Mouse (Mus musculus): Measurements from ENCODE around the gene Ptprg. TPM values are rescaled to one million over a fixed set of nuclear protein-coding genes. Genes with fewer than 3 reads are reported as not detected.

Gene Ptprg
- total RNA-seq, 2 experiments from 2014 or later: 69.3 to 72.5 TPM

DNA sequence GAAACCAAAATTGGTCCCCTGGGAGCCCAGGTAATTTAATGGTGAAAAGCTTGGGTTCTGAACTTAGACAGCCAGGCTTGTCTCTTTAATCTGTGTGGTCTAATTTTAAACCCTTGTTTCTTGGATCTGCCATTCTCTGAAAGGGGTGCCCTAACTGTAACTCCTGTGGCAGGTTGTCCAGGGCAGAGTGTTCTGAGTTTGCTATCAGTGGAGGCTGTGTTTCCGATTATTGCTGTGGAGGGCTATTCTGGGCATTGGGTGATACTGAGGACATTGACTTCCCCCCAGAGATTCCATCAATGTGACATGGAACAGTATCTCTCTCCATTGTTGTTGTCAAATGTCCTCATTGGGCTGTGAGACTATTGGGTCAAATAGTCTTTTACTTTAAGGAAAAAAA, 134.2 kb downstream of the Ptprg start:
- DNase-seq: no peak

GRCm38 (mm10) chr14:11688142-11688541, 134.8 kb downstream of the Ptprg start:
- DNase-seq: no peak

GRCm38 (mm10) chr14:11690066-11690465, 136.7 kb downstream of the Ptprg start:
- DNase-seq: no peak

DNA sequence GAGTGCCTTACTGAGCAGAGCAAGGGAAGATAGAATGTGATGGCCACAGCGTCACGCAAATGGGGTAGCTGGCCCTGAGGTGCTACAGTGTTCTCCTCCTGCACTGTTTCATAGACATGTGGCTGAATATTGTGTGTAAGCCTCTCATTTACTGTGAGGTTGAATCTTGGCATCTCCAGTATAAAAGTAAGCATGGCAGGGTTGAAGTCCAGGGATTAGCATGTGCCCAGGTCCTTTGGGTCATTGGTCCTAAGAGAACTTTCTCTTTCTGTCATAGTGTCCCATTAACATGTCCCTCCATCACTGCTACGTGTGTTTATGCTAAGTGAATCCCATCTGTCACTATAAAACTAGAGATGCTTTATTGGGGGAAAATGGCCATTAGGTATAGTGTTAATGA, 138.2 kb downstream of the Ptprg start:
- DNase-seq: no peak

DNA sequence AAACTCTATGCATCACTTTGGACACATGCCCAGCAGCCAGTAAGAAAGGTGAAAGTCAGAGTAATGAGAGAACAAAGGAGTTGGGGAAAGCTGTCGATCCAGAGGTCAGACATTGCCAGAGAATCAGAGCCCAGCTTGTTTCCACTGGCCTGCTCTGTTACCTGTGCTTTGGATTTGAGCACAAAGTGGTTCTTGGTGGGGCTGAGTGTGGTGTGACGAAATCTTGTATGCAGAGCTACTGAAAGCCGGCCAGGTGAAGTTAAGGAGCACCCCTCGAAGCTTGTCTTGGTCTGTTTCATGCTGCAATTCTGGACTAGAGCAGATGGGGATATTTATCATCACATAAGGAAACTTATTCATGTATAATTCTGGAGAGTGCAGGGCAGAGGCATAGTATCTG, 145.5 kb downstream of the Ptprg start:
- DNase-seq: no peak

DNA sequence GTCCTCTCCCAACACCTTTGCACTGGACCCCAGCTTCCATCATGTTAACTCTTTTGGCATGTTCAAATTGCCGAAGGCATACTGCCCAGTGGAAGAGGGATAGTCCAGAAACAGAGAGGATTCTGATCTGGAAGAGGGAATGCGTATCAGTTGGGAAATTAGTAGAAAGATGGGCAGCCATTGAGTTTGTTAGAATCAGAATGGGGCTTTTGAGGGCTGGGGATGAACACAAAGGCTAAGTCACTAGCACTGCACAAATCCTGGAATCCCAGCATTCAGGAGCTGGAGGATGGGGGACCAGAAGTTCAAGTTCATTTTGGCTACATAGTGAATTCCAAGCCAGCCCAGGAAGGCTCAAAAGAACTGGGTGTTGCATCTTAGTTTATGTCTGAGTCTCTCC, 146.3 kb downstream of the Ptprg start:
- DNase-seq: no peak

DNA sequence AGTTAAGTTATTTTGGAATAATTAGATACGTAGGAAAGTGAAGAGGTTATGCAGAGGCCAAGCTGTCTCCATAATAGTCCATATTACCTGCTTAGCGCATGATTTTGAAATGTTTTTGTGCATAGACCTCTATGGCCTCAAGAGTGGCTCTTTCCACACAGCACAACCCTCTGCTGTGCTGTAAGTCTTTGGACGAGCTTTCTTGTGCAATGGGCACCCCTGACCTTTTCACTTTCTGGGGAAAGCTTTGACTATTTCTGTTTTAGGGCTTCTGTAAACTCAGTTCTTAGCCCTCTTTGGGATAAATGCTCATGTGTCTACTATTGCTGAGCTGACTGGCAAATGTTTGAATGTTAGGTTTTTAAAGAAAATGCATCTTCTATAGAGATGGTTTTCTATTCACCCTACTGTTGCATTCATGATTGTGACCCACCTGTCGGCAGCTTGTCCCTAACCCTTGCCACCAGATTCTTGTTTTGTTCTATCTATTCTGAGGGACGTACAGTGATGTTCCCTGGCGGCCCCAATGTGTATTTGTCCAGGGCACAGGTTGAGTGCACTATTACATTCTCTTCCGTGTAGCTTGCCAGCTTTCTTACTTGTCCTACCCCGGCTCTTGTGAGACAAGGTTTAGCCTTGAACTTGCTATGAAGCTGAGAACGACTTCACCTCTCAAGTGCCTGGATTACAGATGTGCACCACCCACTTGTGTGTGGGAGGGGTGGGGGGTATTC, 148.4 kb downstream of the Ptprg start:
- no peak for DNase-seq

- DNase-seq: no peak
These were observed 149.6 kb downstream of the Ptprg start for GRCm38 (mm10) chr14:11702770-11703477.

- DNase-seq: no peak
These were observed 151.5 kb downstream of the Ptprg start for GRCm38 (mm10) chr14:11704871-11705270.

GRCm38 (mm10) chr14:11709352-11709751, 156.0 kb downstream of the Ptprg start:
- DNase-seq: no peak

DNA sequence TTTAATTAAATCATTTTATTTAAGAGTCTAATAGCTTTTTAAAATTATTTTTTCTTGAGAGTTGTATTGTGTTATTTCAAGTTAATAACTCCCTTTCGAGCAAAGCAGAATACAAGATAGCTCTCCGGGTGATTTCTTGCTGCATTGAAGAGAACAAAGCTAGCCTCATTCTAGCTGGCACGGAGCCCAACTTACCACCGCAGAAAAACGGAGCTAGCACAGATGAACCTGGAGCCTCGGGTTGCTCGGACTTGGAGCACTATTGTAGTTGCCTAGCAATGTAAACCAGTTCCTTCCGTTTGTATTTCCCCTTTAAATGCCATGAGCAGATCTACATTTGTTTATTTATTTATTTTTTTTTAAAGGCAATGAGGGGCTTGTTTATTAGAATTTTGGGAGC, 156.5 kb downstream of the Ptprg start:
- DNase-seq: peak; percentile 47

DNA sequence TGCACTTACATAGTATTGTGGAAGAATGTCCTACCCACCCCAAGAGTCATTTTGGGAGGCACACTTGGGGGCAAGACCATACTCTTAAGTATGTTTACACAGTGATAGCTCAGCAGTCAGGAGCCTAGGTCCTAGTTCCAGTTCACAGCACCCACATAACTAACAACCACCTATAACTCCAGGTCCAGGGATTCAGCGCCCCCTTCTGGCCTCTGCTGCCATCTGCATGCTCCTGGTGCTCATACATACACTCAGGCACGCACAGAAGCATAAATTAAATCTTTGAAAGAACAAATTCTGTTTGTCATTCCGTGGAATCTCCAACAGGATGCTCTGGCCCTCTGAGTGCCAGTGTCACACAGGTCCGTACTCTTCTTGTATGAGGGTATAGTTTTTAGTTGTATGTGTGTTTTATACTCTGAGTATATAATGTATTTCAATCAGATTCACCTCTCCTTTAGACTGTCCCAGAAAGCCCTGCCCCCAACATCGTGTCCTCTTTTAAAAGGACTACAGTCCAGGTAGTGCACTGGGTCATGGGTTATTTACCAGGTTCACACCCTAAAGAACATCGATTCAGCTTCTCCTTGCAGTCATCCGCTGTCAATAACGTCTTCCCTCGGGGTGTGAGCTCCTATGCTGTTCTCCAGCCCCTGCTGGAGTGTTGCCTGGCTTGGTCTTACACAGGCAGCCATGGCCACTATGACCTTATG, 157.2 kb downstream of the Ptprg start:
- DNase-seq: no peak

- no peak for DNase-seq
These were observed 158.8 kb downstream of the Ptprg start for GRCm38 (mm10) chr14:11712146-11712545.

DNA sequence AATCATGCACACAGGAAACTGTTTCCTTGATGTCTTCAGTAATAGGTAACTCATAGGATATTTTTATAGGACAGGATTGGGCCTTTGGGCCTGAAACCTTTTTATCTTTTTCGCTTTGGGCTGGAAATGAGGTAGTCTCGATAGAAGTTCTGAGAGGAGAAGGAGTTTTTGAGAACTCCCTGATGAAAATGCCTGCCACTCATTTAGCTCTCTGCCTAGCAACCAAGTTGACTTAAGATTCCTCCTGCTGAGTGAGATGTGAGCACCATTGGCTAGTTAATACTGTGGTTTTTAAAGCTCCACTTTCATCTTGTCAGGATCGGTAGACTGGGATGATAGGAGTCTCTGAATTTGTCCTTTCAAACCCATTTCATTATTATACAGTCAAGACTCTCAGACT, 162.9 kb downstream of the Ptprg start:
- no peak for DNase-seq

DNA sequence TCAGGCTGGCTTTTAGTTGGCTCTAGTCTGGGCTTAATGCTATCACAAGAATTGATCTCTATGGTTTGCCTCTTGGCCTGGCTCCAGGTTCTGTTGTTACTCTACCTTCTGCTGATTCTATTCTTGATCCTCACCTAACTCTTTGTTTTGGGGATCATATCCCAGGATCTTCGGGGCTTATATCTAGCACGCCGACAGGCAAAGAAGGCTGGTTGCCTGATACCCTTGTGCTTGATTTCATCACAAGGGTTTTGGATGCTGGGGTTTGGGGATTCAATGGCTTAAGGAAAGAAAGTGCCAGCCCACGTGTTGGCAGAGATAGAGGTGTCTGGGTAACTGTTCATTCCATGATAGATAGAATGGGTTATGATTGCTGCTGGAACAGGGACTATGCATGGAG, 164.9 kb downstream of the Ptprg start:
- no peak for DNase-seq

DNA sequence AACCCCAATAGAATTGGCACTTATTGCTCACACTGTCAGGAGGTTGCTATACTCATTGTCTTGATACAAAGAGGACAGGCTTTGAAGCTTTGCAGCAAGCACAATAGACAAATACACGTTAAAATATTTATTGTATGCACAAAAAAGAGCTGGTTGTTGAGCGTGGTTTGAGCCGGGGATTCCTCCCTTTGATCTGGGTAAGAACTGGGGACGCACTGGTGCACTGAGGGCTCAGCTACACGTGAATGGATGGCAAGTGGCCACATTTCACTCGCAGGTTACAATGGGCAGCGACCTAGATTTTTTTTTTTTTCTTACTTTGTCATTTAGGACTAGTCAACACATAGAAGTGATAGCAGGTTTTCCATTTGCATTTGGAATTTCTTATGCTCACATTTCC, 165.9 kb downstream of the Ptprg start:
- no peak for DNase-seq

DNA sequence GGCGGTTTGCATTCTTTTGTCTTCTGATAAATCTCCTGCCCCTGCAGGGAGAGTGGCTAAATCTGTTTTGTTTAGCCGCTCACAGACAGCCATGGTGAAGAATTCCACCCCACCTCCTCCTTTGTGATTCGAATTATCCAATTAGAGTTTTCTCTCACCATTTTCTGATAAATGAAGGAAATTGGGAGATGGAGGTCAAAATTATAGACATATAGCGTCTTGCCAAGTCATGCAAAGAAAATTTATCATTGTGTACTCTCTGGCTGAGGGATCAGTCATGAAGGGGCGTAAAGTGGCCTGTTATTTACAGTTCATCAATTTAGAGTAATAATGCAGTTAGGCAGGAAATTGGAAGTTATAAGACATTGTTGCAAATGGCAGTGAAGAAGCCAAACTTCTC, 168.8 kb downstream of the Ptprg start:
- DNase-seq: no peak

- DNase-seq: no peak
These were observed 170.5 kb downstream of the Ptprg start for GRCm38 (mm10) chr14:11723876-11724275.

- no peak for DNase-seq
These were observed 178.0 kb downstream of the Ptprg start for GRCm38 (mm10) chr14:11731223-11731920.

DNA sequence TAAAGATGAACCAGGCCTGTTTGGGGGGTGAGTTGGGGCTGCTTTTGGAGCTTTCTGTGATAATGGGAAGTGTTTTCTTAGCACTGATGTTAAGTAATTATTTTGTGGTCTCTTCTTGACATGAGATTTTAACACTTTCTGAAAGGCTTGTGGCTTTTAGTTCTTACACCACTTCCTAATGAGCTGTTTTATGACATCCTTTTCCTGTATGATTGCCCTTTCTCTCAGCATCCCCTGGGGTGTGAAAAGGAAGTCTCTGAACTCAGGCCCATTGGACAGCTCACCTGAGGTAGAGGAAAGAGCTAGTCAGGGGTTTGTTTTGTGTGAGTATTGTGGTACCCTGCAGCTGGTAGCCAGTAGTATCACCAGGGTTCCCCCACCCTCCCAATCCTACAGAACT, 179.0 kb downstream of the Ptprg start:
- no peak for DNase-seq

DNA sequence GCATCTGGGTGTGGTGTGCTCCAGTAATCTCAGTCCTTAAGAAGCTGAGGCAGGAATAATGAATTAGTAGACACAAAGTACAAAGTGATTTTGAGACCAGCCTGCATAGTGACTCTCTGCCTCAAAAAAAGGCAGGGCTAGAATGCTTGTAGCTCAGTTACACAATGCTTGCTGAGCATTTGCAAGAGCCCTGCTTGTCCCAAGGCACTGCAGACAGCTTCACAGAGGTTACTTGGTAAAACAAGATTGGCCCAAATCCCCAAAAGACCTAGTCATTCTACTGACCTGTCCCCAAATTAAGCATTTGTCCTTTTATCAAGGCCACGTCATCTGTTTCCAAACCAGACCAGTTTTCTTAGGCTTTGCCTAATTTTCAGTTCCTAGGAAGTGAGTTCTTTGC, 190.4 kb downstream of the Ptprg start:
- no peak for DNase-seq

- DNase-seq: no peak
These were observed 199.3 kb downstream of the Ptprg start for GRCm38 (mm10) chr14:11752678-11753077.

GRCm38 (mm10) chr14:11754656-11755055, 201.3 kb downstream of the Ptprg start:
- no peak for DNase-seq
